Mouse (Mus musculus): Measurements from ENCODE around the gene Plxna4.

GRCm38 (mm10) chr6:32423124-32423523 is 164.9 kb downstream of the Plxna4 start:
- TF ChIP-seq POLR2A (IDR thresholded peaks at IDR 0.05; ENCODE audit: low read depth, low read length), result no peak
- no peak for TF ChIP-seq CTCF (IDR thresholded peaks at IDR 0.05; ENCODE audit: borderline replicate concordance, insufficient read depth, low read length)
